Mouse (Mus musculus) neural tube, embryonic 14.5 days (tissue): Measurements from ENCODE around the gene Fbxw21. TPM values are rescaled to one million over a fixed set of nuclear protein-coding genes. Genes with fewer than 3 reads are reported as not detected.

Experiments
- ATAC-seq: fragments of 200-750 bp; cut with Nextera tagmentation; 2 replicates; pipeline ENCODE4 v1.8.0; 2017; ENCODE audit warnings: low read depth, mild to moderate bottlenecking, moderate TSS enrichment, moderate library complexity
- H3K27ac ChIP-seq: fragments of 300-500 bp; sonication (generic); 2 replicates; pipeline ENCODE4 v1.5.1; 2014; ENCODE audit warnings: low read depth, mild to moderate bottlenecking, control low read depth, low read length, moderate library complexity, mixed read lengths
- H3K27me3 ChIP-seq: fragments of 300-500 bp; sonication (generic); 2 replicates; pipeline ENCODE4 v1.6.1; 2014; ENCODE audit warnings: low read length; ENCODE audit not compliant: control insufficient read depth, insufficient read depth
- H3K36me3 ChIP-seq: fragments of 300-500 bp; sonication (generic); 2 replicates; pipeline ENCODE4 v1.6.1; 2014; ENCODE audit warnings: low read length, mixed read lengths; ENCODE audit not compliant: control insufficient read depth, insufficient read depth
- H3K4me1 ChIP-seq: fragments of 300-500 bp; sonication (generic); 2 replicates; pipeline ENCODE4 v1.6.1; 2014; ENCODE audit warnings: low read length; ENCODE audit not compliant: control insufficient read depth, insufficient read depth
- H3K4me2 ChIP-seq: fragments of 300-500 bp; sonication (generic); 2 replicates; pipeline ENCODE4 v1.6.1; 2014; ENCODE audit warnings: mild to moderate bottlenecking, low read depth, low read length, control low read depth
- H3K4me3 ChIP-seq: fragments of 300-500 bp; sonication (generic); 2 replicates; pipeline ENCODE4 v1.5.1; 2014; ENCODE audit warnings: low read depth, low read length, control low read depth, mixed read lengths
- H3K9ac ChIP-seq: fragments of 300-500 bp; sonication (generic); replicated peaks from 2 replicates; pipeline ENCODE4 v1.6.1; 2014; ENCODE audit warnings: low read depth, mild to moderate bottlenecking, control low read depth, low read length, mixed read lengths
- H3K9me3 ChIP-seq: fragments of 300-500 bp; sonication (generic); 2 replicates; pipeline ENCODE4 v1.6.1; 2016; ENCODE audit warnings: low read length; ENCODE audit not compliant: control insufficient read depth
- WGBS: fragments of 180-500 bp; shearing (Covaris S2); extraction: QIAGEN DNeasy Blood & Tissue Kit; methylation state at CpG from one replicate; pipeline ENCODE4 v1.1.7; 2014; 5-methylcytosine and 5-hydroxymethylcytosine counted together
- polyA plus RNA-seq: library from polyadenylated mRNA; unstranded; fragments of >200 nt; fragmentation: Nextera tagmentation; extraction: Ambion mirVana; gene quantifications from 2 replicates; pipeline ENCODE4 v1.2.1, GENCODE M21; 2014

The Fbxw21 gene
- polyA plus RNA-seq, 1 experiment from 2014 or later: not detected

GRCm38 (mm10) chr9:109097831-109098230, 64.0 kb downstream of the Fbxw21 start:
- Histone ChIP-seq H3K27me3 (no peaks in the 10 kb centered on the region), H3K27ac (peak overlapping the region; percentile 100), H3K36me3 (peaks cover 17% of the 10 kb centered on the region), H3K9ac (peak overlapping the region; percentile 95; the same call in 1 of the 2 replicates), H3K4me3 (peak overlapping the region; percentile 78), H3K9me3 (no peaks in the 10 kb centered on the region), H3K4me2 (peak overlapping the region; percentile 95), H3K4me1 (peaks cover 41% of the 10 kb centered on the region)
- 51% methylated on average over 5 of the region's 5 CpGs for WGBS
- ATAC-seq: no peak; the same call in 1 of the 2 replicates

- Histone ChIP-seq H3K4me3 (peak overlapping the region; percentile 78), H3K4me2 (peak overlapping the region; percentile 95), H3K9ac (peak overlapping the region; percentile 95), H3K36me3 (peaks cover 13% of the 10 kb centered on the region), H3K27ac (peak overlapping the region; percentile 100), H3K27me3 (no peaks in the 10 kb centered on the region), H3K9me3 (no peaks in the 10 kb centered on the region), H3K4me1 (peaks cover 41% of the 10 kb centered on the region)
- ATAC-seq: no peak
- WGBS: 11% methylated on average over 6 of the region's 6 CpGs
These were observed 64.5 kb downstream of the Fbxw21 start for GRCm38 (mm10) chr9:109097291-109097690.

GRCm38 (mm10) chr9:109096856-109097255, 65.0 kb downstream of the Fbxw21 start:
- WGBS: 21% methylated on average over 6 of the region's 6 CpGs
- ATAC-seq: no peak
- Histone ChIP-seq H3K9ac (peak overlapping the region; percentile 95), H3K4me1 (peaks cover 41% of the 10 kb centered on the region), H3K4me2 (peak overlapping the region; percentile 95), H3K36me3 (peaks cover 13% of the 10 kb centered on the region), H3K4me3 (peak overlapping the region; percentile 78), H3K27ac (peak overlapping the region; percentile 100), H3K27me3 (no peaks in the 10 kb centered on the region), H3K9me3 (no peaks in the 10 kb centered on the region)

GRCm38 (mm10) chr9:109096251-109096661, 65.6 kb downstream of the Fbxw21 start:
- peak overlapping the region; percentile 100 for H3K27ac ChIP-seq
- H3K4me2 ChIP-seq: peak overlapping the region; percentile 95
- H3K9ac ChIP-seq: peak overlapping the region; percentile 95
- 9% methylated on average over 9 of the region's 9 CpGs for WGBS
- H3K4me3 ChIP-seq: peak overlapping the region; percentile 78
- peaks cover 13% of the 10 kb centered on the region for H3K36me3 ChIP-seq
- no peak for ATAC-seq
- no peaks in the 10 kb centered on the region for H3K9me3 ChIP-seq
- peaks cover 41% of the 10 kb centered on the region for H3K4me1 ChIP-seq
- H3K27me3 ChIP-seq: no peaks in the 10 kb centered on the region

GRCm38 (mm10) chr9:109095137-109095982, 66.5 kb downstream of the Fbxw21 start, which contains the start of gene Plxnb1:
TSS of gene Plxnb1 (plus strand) at chr9:109095389.
- Histone ChIP-seq H3K4me3 (peak within 1 kb of the TSS; percentile 78), H3K27ac (peak within 1 kb of the TSS; percentile 100), H3K9ac (peak within 1 kb of the TSS; percentile 95), H3K4me2 (peak within 1 kb of the TSS; percentile 95), H3K4me1 (peaks cover 41% of the 10 kb centered on the region), H3K27me3 (no peaks in the 10 kb centered on the region), H3K9me3 (no peaks in the 10 kb centered on the region), H3K36me3 (peaks cover 11% of the 10 kb centered on the region)
- peak; percentile 62 for ATAC-seq
- under 1% methylated on average over 88 of the region's 102 CpGs for whole genome bisulfite sequencing

GRCm38 (mm10) chr9:109094553-109095136, 67.2 kb downstream of the Fbxw21 start:
- Histone ChIP-seq H3K9ac (peak overlapping the region; percentile 95), H3K4me3 (peak overlapping the region; percentile 78), H3K27ac (peak overlapping the region; percentile 100), H3K27me3 (no peaks in the 10 kb centered on the region), H3K9me3 (no peaks in the 10 kb centered on the region), H3K4me1 (peaks cover 41% of the 10 kb centered on the region), H3K4me2 (peak overlapping the region; percentile 95), H3K36me3 (peaks cover 4% of the 10 kb centered on the region)
- no peak; the same call in 1 of the 2 replicates for ATAC-seq
- WGBS: 2% methylated on average over 21 of the region's 21 CpGs

GRCm38 (mm10) chr9:109093786-109094552, 67.9 kb downstream of the Fbxw21 start:
- Histone ChIP-seq H3K36me3 (0 out of 2 replicates have a peak, but pooled peaks cover 3% of the 10 kb centered on the region), H3K27ac (peak overlapping the region; percentile 100), H3K27me3 (no peaks in the 10 kb centered on the region), H3K4me3 (peak overlapping the region; percentile 78; the same call in 1 of the 2 replicates), H3K4me2 (peak overlapping the region; percentile 95), H3K9me3 (no peaks in the 10 kb centered on the region), H3K9ac (peak overlapping the region; percentile 95), H3K4me1 (peaks cover 37% of the 10 kb centered on the region)
- 17% methylated on average over 11 of the region's 11 CpGs for WGBS
- no peak for ATAC-seq

GRCm38 (mm10) chr9:109092799-109093198, 69.0 kb downstream of the Fbxw21 start:
- Histone ChIP-seq H3K36me3 (0 out of 2 replicates have a peak, but pooled peaks cover 3% of the 10 kb centered on the region), H3K27ac (no peak overlapping the region), H3K9ac (no peak overlapping the region), H3K4me3 (no peak overlapping the region), H3K27me3 (no peaks in the 10 kb centered on the region), H3K4me2 (no peak overlapping the region), H3K4me1 (peaks cover 27% of the 10 kb centered on the region), H3K9me3 (no peaks in the 10 kb centered on the region)
- 54% methylated on average over 6 of the region's 6 CpGs for WGBS
- ATAC-seq: no peak
